Comparison of ENCODE assay signal across 9 mouse cellular contexts in genomic region chr5:35609381-35609780, GRCm38 (mm10). TPM values are rescaled to one million over a fixed set of nuclear protein-coding genes. Genes with fewer than 3 reads are reported as not detected.
DNase-seq lines count a peak whose midpoint lies in the region; ATAC-seq and TF ChIP-seq lines count a peak whose summit lies in the region.
"Had no signal": no experiment of that assay in that cellular context is flagged by ENCODE, and none has a peak within 500 bp of the region (broad histone marks: within the 10 kb centered on the region; RNA-seq: fewer than 3 reads in every experiment).

No protein-coding gene starts in this region.

- no peak for TF ChIP-seq CTCF in stomach, postnatal 0 days (IDR thresholded peaks at IDR 0.05; ENCODE audit: low read depth)

- peaks cover 28% of the 10 kb centered on the region for H3K36me3 ChIP-seq in hindbrain, embryonic 14.5 days (replicated peaks; ENCODE audit: control insufficient read depth, insufficient read depth)
- peaks cover 4% of the 10 kb centered on the region for H3K36me3 ChIP-seq in stomach, postnatal 0 days (ENCODE audit: control insufficient read depth, insufficient read depth, low read length)

- intact Hi-C loops in left cerebral cortex, postnatal 4 days (cut with DNase I) = no loop called here
- intact Hi-C loops in left cerebral cortex, postnatal 36 days (cut with DNase I) = no loop called here

- H3K4me1 ChIP-seq in hindbrain, embryonic 14.5 days (replicated peaks; ENCODE audit: control insufficient read depth, insufficient read depth, low read length) = peaks cover 14% of the 10 kb centered on the region; the same call in 1 of the 2 replicates
- peaks cover 4% of the 10 kb centered on the region; the same call in 1 of the 2 replicates for H3K4me1 ChIP-seq in stomach, postnatal 0 days (replicated peaks; ENCODE audit: control insufficient read depth, insufficient read depth)

- H3K9me3 ChIP-seq in hindbrain, embryonic 14.5 days (ENCODE audit: control insufficient read depth, low read length) = no peaks in the 10 kb centered on the region
- H3K9me3 ChIP-seq in stomach, postnatal 0 days (ENCODE audit: control insufficient read depth, low read length) = no peaks in the 10 kb centered on the region

- no peak overlapping the region for H3K4me3 ChIP-seq in hindbrain, embryonic 14.5 days (replicated peaks; ENCODE audit: low read length)
- no peak overlapping the region for H3K4me3 ChIP-seq in stomach, postnatal 0 days (ENCODE audit: low read depth, low read length)

- no peak for ATAC-seq in hindbrain, embryonic 14.5 days (ENCODE audit: low FRiP score)
- ATAC-seq in stomach, postnatal 0 days (ENCODE audit: low FRiP score, low TSS enrichment) = peak; percentile 76
- ATAC-seq: Patski had no signal

- WGBS in hindbrain, embryonic 14.5 days = 4% methylated on average over 12 of the region's 12 CpGs
- 18% methylated on average over 12 of the region's 12 CpGs for WGBS in stomach, postnatal 0 days

- no peak for TF ChIP-seq EP300 in stomach, postnatal 0 days (optimal IDR thresholded peaks at IDR 0.05)

- DNase-seq in left cerebral cortex, postnatal 4 days = peak; percentile 42
- DNase-seq in left cerebral cortex, postnatal 36 days (ENCODE audit: low spot score in 2 of 2) = no peak
- DNase-seq in fibroblast of lung, adult 2 months (ENCODE audit: low read depth) = peak; percentile 69
- peak; percentile 49 for DNase-seq in hindbrain, embryonic 14.5 days (ENCODE audit: low spot score)
- DNase-seq in lung, postnatal 10 days = peak; percentile 68
- peak; percentile 54 for DNase-seq in stomach, postnatal 0 days (ENCODE audit: low spot score)
- DNase-seq in thymus, adult 18-20 months = no peak
- DNase-seq in urinary bladder, postnatal 25 days (ENCODE audit: low spot score) = no peak

- H3K27me3 ChIP-seq in hindbrain, embryonic 14.5 days (ENCODE audit: control insufficient read depth, insufficient read depth, low read length) = no peaks in the 10 kb centered on the region
- H3K27me3 ChIP-seq in stomach, postnatal 0 days (ENCODE audit: control insufficient read depth, insufficient read depth, low read length) = no peaks in the 10 kb centered on the region
- H3K27me3 ChIP-seq: Patski had no signal

- peak overlapping the region; percentile 22; the same call in 1 of the 2 replicates for H3K27ac ChIP-seq in hindbrain, embryonic 14.5 days
- H3K27ac ChIP-seq in stomach, postnatal 0 days (replicated peaks) = no peak overlapping the region

- no peak overlapping the region for H3K4me2 ChIP-seq in hindbrain, embryonic 14.5 days (replicated peaks)
- no peak overlapping the region for H3K4me2 ChIP-seq in stomach, postnatal 0 days (replicated peaks; ENCODE audit: low read depth)

- 0 out of 2 replicates have a peak overlapping the region, but pooled peaks have one; percentile 2 for H3K9ac ChIP-seq in hindbrain, embryonic 14.5 days
- H3K9ac ChIP-seq in stomach, postnatal 0 days (ENCODE audit: low read length) = no peak overlapping the region

RNA-seq across cellular contexts. Expression of gene Acox3, which starts 26.5 kb away (rescaled TPM):
- 10 to 100 TPM; 24.2 to 26.1 TPM for total RNA-seq in left cerebral cortex, postnatal 4 days (2021)
- 10 to 100 TPM; 31.0 to 36.5 TPM for total RNA-seq in left cerebral cortex, postnatal 36 days (2021)
- polyA plus RNA-seq in hindbrain, embryonic 14.5 days (2014; fragmentation: Nextera tagmentation; extraction: Ambion mirVana) = 13.7 and 14.5 TPM in 2 replicates
- 9.0 and 9.6 TPM in 2 replicates for polyA plus RNA-seq in stomach, postnatal 0 days (2015; fragmentation: Nextera tagmentation; extraction: Ambion mirVana)

RNA-seq across cellular contexts. Expression of gene Trmt44, which starts 34.5 kb away (rescaled TPM):
- total RNA-seq in left cerebral cortex, postnatal 4 days (2021) = 10 to 100 TPM; 10.9 to 11.9 TPM
- total RNA-seq in left cerebral cortex, postnatal 36 days (2021) = 10 to 100 TPM in 1 of 2 experiments, 1 to 10 TPM in 1; 6.3 to 11.2 TPM
- polyA plus RNA-seq in hindbrain, embryonic 14.5 days (2014; fragmentation: Nextera tagmentation; extraction: Ambion mirVana) = 6.0 and 6.5 TPM in 2 replicates
- polyA plus RNA-seq in stomach, postnatal 0 days (2015; fragmentation: Nextera tagmentation; extraction: Ambion mirVana) = 2.9 and 3.2 TPM in 2 replicates

Comparison
In these comparisons a context has a peak if more than half of its experiments do, and no peak if none do; other contexts are left out.
1. DNase-seq: peak in left cerebral cortex, postnatal 4 days (single experiment), fibroblast of lung, adult 2 months (single experiment), hindbrain, embryonic 14.5 days (single experiment), lung, postnatal 10 days (single experiment) and stomach, postnatal 0 days (single experiment); none in left cerebral cortex, postnatal 36 days (0 of 2), thymus, adult 18-20 months (0 of 2) and urinary bladder, postnatal 25 days (single experiment).